Mouse (Mus musculus): ENCODE data around the gene Fam104a.
A peak's percentile ranks its signal among the peaks of the same experiment; 100 is the strongest.

The Fam104a gene

GRCm38 (mm10) chr11:113683957-113684706, at the start of gene Fam104a, which contains the start of gene D11Wsu47e:
TSS of gene Fam104a (minus strand) at chr11:113684155.
TSS of gene D11Wsu47e (plus strand) at chr11:113684412.
- peak; percentile 96 to 97 for DNase-seq

- DNase-seq, result no peak
These were observed 48.1 kb upstream of the Fam104a start for GRCm38 (mm10) chr11:113731945-113732612.

- no peak for DNase-seq
These were observed 46.9 kb upstream of the Fam104a start for GRCm38 (mm10) chr11:113730879-113731278.

GRCm38 (mm10) chr11:113729917-113730316, 46.0 kb upstream of the Fam104a start:
- peak in 1 of 2 experiments; percentile 55 for DNase-seq

- peak in 1 of 2 experiments; percentile 51 for DNase-seq
These were observed 45.3 kb upstream of the Fam104a start for GRCm38 (mm10) chr11:113729239-113729638.

GRCm38 (mm10) chr11:113727992-113728391, 44.0 kb upstream of the Fam104a start:
- no peak for DNase-seq

- DNase-seq, result peak; percentile 72 to 81
These were observed 43.3 kb upstream of the Fam104a start for GRCm38 (mm10) chr11:113726994-113727888.

GRCm38 (mm10) chr11:113725235-113726048, 41.5 kb upstream of the Fam104a start:
- peak; percentile 62 to 71 for DNase-seq

GRCm38 (mm10) chr11:113722405-113723090, 38.6 kb upstream of the Fam104a start:
- DNase-seq, result no peak

GRCm38 (mm10) chr11:113717767-113718424, 33.9 kb upstream of the Fam104a start:
- DNase-seq, result no peak

GRCm38 (mm10) chr11:113716132-113716531, 32.2 kb upstream of the Fam104a start:
- no peak for DNase-seq

- DNase-seq, result no peak
These were observed 31.2 kb upstream of the Fam104a start for GRCm38 (mm10) chr11:113715078-113715674.

GRCm38 (mm10) chr11:113711061-113711460, 27.1 kb upstream of the Fam104a start:
- no peak for DNase-seq

GRCm38 (mm10) chr11:113710257-113710777, 26.4 kb upstream of the Fam104a start:
- DNase-seq, result peak; percentile 38 to 59

- DNase-seq, result peak in 1 of 2 experiments; percentile 51
These were observed 25.8 kb upstream of the Fam104a start, which contains the start of gene Cpsf4l for GRCm38 (mm10) chr11:113709731-113710256. TSS of gene Cpsf4l (minus strand) at chr11:113710017.

- DNase-seq, result no peak
These were observed 25.3 kb upstream of the Fam104a start for GRCm38 (mm10) chr11:113709272-113709671.

- DNase-seq, result no peak
These were observed 24.8 kb upstream of the Fam104a start for GRCm38 (mm10) chr11:113708629-113709213.

- DNase-seq, result no peak
These were observed 22.2 kb upstream of the Fam104a start for GRCm38 (mm10) chr11:113705966-113706652.

- peak; percentile 83 to 86 for DNase-seq
These were observed 19.8 kb upstream of the Fam104a start for GRCm38 (mm10) chr11:113703758-113704157.

Measured in kidney, postnatal 4 days (tissue).